Mouse (Mus musculus) bone marrow, adult 2 months (tissue): ENCODE measurements around the gene Uvrag. TPM values are rescaled to one million over a fixed set of nuclear protein-coding genes. Genes with fewer than 3 reads are reported as not detected.

Experiments
- H3K27ac ChIP-seq: fragments of 200-500 bp; 2 replicates; pipeline ENCODE4 v1.5.1; 2012; ENCODE audit warnings: low read depth, mild to moderate bottlenecking, control low read depth, inconsistent platforms, low read length; ENCODE audit not compliant: control insufficient read depth, poor library complexity, insufficient read depth
- H3K4me1 ChIP-seq: fragments of 200-500 bp; 2 replicates; pipeline ENCODE4 v1.6.1; 2011; ENCODE audit warnings: low read length; ENCODE audit not compliant: control insufficient read depth, insufficient read depth
- H3K4me3 ChIP-seq: fragments of 200-500 bp; replicated peaks from 2 replicates; pipeline ENCODE3; 2011; ENCODE audit warnings: mild to moderate bottlenecking, low read depth, low read length, control low read depth; ENCODE audit not compliant: control insufficient read depth
- CTCF ChIP-seq: fragments of 200-500 bp; IDR thresholded peaks from 2 replicates; pipeline ENCODE4 v1.5.1; 2011; ENCODE audit warnings: low read length, control low read depth; ENCODE audit not compliant: control insufficient read depth, insufficient read depth
- POLR2A ChIP-seq: fragments of 200-500 bp; IDR thresholded peaks from 2 replicates; pipeline ENCODE4 v1.6.1; 2011; ENCODE audit warnings: low read depth, mild to moderate bottlenecking, control low read depth, low read length, borderline replicate concordance; ENCODE audit not compliant: control insufficient read depth
- WGBS: fragments of 180-500 bp; shearing (Covaris S2); methylation state at CpG from one replicate; pipeline ENCODE4 v1.1.7; 2018; 5-methylcytosine and 5-hydroxymethylcytosine counted together
- polyA plus RNA-seq: library from polyadenylated mRNA; stranded (reverse); fragments of >200 nt; gene quantifications from 2 replicates; pipeline ENCODE4 v1.2.4, GENCODE M21; 2011; ENCODE audit warnings: low replicate concordance; ENCODE audit not compliant: missing spikeins, insufficient read depth, insufficient read length

Gene Uvrag
- polyA plus RNA-seq, 1 experiment: 38.2 TPM

- no peak overlapping the region for H3K27ac ChIP-seq
- TF ChIP-seq POLR2A (no peak), CTCF (no peak)
- H3K4me3 ChIP-seq: no peak overlapping the region
- 87% methylated on average over 8 of the region's 8 CpGs for WGBS
- peaks cover 1% of the 10 kb centered on the region; the same call in 1 of the 2 replicates for H3K4me1 ChIP-seq
These were observed 104.7 kb downstream of the Uvrag start for GRCm38 (mm10) chr7:99036284-99036683.

- H3K4me1 ChIP-seq: peaks cover 1% of the 10 kb centered on the region; the same call in 1 of the 2 replicates
- no peak overlapping the region for H3K27ac ChIP-seq
- no peak overlapping the region for H3K4me3 ChIP-seq
- WGBS: 87% methylated on average over 2 of the region's 2 CpGs
- TF ChIP-seq CTCF: no peak
- no peak for TF ChIP-seq POLR2A
These were observed 106.0 kb downstream of the Uvrag start for GRCm38 (mm10) chr7:99034909-99035308.

DNA sequence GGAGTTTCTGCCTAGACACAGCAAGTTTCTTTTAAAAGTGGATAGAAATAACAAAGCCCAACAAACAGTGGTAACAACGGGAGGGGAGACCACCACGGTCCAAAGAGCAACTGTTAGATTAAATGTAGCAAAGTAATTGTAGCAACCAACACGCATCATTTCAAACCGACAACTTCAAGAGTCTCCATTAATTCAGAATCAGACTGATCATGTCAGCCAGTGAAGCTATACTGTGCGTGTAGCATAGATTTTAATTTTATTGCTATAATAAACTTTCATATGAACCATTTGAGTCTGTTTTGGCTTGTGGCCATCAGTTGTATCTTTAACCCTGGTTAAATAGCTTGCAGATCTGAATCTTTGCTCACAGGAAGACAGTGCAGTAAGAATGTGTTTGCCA lies 107.1 kb downstream of the Uvrag start:
- H3K4me3 ChIP-seq: no peak overlapping the region
- H3K4me1 ChIP-seq: peaks cover 1% of the 10 kb centered on the region; the same call in 1 of the 2 replicates
- peak overlapping the region; percentile 52; the same call in 1 of the 2 replicates for H3K27ac ChIP-seq
- no peak for TF ChIP-seq POLR2A
- TF ChIP-seq CTCF: no peak
- 89% methylated on average over 5 of the region's 5 CpGs for WGBS

DNA sequence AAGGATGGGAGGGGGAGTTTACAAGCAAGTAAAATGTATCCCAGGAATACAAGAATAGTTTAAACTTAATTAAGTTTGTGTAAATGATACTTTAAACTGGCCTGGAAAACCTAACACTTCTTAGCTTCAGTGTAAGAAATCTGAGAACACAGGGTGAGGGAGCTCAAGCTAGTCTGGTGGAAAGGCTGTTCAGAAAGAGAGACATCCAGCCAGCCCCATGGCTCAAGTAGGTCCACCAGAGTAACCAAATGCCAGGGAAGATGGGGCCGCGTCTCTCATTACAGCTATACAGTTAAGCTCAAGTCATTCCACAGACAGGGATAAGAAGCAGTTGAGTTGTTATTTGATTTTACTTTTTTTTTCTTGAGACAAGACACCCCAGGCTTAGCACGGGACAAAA lies 107.6 kb downstream of the Uvrag start:
- TF ChIP-seq CTCF (no peak), POLR2A (no peak)
- H3K4me3 ChIP-seq: no peak overlapping the region
- WGBS: 80% methylated on average over 3 of the region's 3 CpGs
- peaks cover 1% of the 10 kb centered on the region; the same call in 1 of the 2 replicates for H3K4me1 ChIP-seq
- no peak overlapping the region for H3K27ac ChIP-seq

DNA sequence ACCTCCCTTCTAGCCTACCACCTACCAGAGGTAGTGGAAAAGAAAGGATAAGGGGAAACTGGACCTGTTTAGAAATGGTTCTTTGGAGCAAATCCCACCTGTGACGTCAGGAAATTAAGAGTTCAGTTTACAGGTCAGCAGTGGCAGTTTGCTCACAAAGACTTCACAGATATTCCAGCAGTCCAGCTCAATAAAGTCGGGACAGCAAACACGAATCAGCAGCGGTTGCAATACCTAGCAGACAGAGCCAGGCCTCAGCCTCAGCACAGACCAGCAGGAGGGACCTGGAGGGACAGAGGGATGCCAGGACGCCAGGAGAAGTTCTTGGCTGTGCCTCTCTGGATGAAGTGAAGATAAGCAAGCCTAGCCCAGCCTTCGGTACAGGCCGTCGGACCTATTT lies 108.9 kb downstream of the Uvrag start:
- H3K27ac ChIP-seq: no peak overlapping the region
- WGBS: 90% methylated on average over 8 of the region's 8 CpGs
- no peak for TF ChIP-seq CTCF
- no peak for TF ChIP-seq POLR2A

GRCm38 (mm10) chr7:99028108-99028507 lies 112.8 kb downstream of the Uvrag start:
- Histone ChIP-seq H3K27ac (no peak overlapping the region), H3K4me3 (no peak overlapping the region), H3K4me1 (peaks cover 2% of the 10 kb centered on the region)
- TF ChIP-seq POLR2A: no peak
- TF ChIP-seq CTCF: peak; percentile 48; the same call in 1 of the 2 replicates
- 89% methylated on average over 7 of the region's 7 CpGs for WGBS

More for the DNA sequence above, 108.9 kb downstream of the Uvrag start:
- peaks cover 3% of the 10 kb centered on the region for H3K4me1 ChIP-seq
- H3K4me3 ChIP-seq: no peak overlapping the region

DNA sequence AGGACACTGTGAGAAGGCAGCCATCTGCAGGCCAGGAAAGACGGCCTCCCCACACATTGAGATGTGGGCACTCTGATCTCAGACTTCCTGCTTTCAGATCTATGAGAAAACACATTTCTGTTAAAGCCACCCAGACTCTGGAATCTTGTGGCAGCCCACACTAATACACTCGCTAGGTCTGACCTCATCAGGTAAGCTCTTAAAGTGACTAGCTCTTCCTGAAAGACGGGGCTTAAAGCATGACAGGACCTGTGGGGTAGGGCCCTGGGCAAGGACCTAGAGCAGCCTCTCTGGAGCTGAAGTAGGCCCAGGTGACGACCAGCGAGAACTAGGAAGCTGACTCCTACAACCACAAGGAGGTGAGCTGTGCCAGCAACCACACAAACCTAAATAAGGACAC lies 113.8 kb downstream of the Uvrag start:
- WGBS: 26% methylated on average over 5 of the region's 5 CpGs
- H3K27ac ChIP-seq: no peak overlapping the region
- H3K4me1 ChIP-seq: peaks cover 2% of the 10 kb centered on the region
- no peak overlapping the region for H3K4me3 ChIP-seq
- TF ChIP-seq POLR2A: no peak
- TF ChIP-seq CTCF: no peak

DNA sequence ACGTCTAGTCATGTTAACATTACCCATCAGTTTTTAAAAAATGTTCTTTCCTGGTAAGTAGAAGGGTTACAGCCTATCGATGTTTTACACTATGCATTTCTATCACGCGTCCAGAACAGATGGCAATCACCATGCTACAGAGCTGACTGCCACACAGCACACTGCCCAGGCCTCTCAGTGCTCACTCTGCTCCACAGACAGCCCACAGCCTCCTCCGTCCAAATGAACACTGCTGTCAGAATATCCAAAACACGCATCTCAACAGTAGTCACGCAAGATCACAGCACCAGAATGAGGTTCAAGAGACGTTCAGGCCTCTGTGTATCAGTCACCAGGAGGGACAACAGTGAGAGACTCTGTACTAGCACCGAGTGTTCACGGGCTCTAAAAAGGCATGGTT lies 115.0 kb downstream of the Uvrag start:
- no peak overlapping the region for H3K27ac ChIP-seq
- H3K4me1 ChIP-seq: peaks cover 2% of the 10 kb centered on the region
- WGBS: 91% methylated on average over 10 of the region's 10 CpGs
- TF ChIP-seq POLR2A (no peak), CTCF (no peak)
- no peak overlapping the region for H3K4me3 ChIP-seq

- TF ChIP-seq CTCF (no peak), POLR2A (no peak)
- Histone ChIP-seq H3K4me3 (no peak overlapping the region), H3K27ac (no peak overlapping the region), H3K4me1 (peaks cover 2% of the 10 kb centered on the region)
- WGBS: 89% methylated on average over 7 of the region's 7 CpGs
These were observed 115.7 kb downstream of the Uvrag start for GRCm38 (mm10) chr7:99025265-99025664.
